Mouse (Mus musculus) brain, embryonic 14.5 days (tissue): ENCODE results near the gene Col1a1. TPM values are rescaled to one million over a fixed set of nuclear protein-coding genes. Genes with fewer than 3 reads are reported as not detected.

Experiments used
- DNase-seq: peaks from one replicate; pipeline ENCODE4 v3.0.0-alpha.2; 2011; ENCODE audit warnings: low read depth
- CTCF ChIP-seq: fragments of 200-500 bp; IDR thresholded peaks from 2 replicates; pipeline ENCODE4 v1.5.1; 2012; ENCODE audit warnings: inconsistent platforms, mild to moderate bottlenecking, moderate library complexity, borderline replicate concordance; ENCODE audit not compliant: insufficient read depth, insufficient read length; ENCODE audit errors: extremely low read depth
- POLR2A ChIP-seq: fragments of 200-500 bp; IDR thresholded peaks from 2 replicates; pipeline ENCODE4 v1.6.1; 2012; ENCODE audit warnings: mild to moderate bottlenecking, inconsistent platforms, borderline replicate concordance; ENCODE audit not compliant: poor library complexity, insufficient read depth, insufficient read length, severe bottlenecking; ENCODE audit errors: extremely low read depth
- polyA plus RNA-seq: library from polyadenylated mRNA; depleted of rRNA; stranded (reverse); fragments of >200 nt; gene quantifications from 2 replicates; pipeline ENCODE4 v1.2.3, GENCODE M21; 2012

The Col1a1 gene
- polyA plus RNA-seq, 1 experiment, result 192 TPM

DNA sequence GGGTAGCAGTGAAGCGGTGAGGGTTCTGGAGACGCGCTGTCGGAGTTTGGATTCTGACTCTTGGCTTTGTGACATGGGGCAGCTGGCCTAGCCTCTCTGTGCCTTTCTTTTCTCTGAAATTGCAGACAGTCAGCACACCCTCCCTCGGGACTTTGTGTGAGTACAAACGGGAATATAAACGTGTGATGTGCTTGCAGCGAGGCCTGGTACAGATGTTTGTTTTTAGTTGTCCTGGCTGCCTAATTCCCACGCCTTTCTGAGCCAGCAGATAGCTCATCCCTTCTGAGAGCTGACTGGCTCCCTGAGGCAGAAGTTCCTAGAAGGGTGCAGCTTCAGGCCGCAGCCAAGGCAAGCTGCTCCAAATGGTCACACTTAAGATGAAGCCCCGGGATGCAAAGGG, 9.6 kb upstream of the Col1a1 start:
- TF ChIP-seq POLR2A, result no peak
- no peak for TF ChIP-seq CTCF

DNA sequence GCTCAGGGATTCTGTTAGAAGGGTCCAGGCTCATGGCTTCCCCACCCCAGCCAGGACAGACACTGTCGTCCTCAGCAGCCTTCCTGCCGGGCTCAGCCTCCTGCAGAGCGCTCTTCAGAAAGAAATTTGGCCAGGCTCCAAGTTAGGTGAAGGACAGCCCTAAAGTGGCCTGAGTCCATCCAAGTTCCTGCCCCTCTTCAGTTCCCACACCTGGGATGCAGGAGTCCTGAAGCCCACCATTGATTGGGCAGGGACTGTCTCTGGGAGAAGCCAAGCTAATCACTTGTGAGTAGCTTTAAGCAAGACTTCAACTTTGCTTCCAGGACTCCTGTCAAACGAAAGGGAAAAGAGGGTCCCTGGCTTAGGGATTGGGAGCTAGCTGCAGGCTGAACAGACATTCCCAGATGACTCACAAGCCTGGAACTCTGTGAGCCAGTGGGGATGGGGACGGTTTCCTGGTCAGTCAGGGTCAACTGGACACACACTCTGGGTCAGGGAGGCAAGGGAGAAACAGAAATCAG, 8.2 kb upstream of the Col1a1 start:
- TF ChIP-seq POLR2A (no peak), CTCF (no peak)
- DNase-seq, result no peak

More for the DNA sequence above, 9.6 kb upstream of the Col1a1 start:
- DNase-seq, result no peak

DNA sequence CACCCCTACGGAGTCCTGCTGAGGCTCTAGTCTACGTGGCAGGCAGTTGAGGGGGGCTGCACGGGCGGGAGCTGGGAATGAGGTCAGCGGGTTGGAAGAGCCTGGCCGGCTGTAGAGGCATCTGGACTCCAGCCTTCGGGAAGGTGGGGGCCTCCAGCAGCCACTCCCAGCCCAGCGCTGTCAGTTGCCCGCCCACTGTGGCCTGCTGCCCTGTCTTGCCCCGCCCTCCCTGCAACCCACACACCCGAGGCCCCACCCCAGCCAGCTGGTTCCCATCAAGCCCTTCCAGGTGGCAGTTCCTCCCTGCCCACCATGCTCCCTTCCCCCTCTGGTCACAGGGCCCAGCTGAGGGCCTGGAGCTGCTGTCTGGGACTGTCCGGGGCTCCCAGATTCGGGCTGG, 7.2 kb upstream of the Col1a1 start:
- peak; percentile 86 for DNase-seq
- TF ChIP-seq POLR2A, result no peak
- TF ChIP-seq CTCF, result no peak

DNA sequence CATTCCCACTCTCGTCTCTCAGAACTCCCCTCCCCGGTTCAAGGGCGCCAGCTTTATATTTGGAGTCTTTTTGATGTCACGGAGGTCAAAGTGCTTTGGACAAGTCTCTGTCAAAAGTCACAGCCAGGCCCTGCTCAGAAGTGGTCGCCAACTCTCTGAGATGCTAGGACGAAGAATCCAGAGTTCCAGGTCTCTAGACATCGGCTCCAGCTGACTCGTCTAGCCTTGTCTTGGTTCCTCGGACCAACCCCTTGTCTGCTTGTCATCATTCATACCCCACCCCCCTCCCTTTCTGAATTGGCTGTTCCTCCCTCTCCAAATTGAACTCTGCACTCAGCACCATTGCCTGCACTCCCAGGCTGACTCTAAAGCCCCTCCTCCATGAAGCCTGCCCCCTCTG, 6.4 kb upstream of the Col1a1 start:
- TF ChIP-seq CTCF (no peak), POLR2A (no peak)
- no peak for DNase-seq

DNA sequence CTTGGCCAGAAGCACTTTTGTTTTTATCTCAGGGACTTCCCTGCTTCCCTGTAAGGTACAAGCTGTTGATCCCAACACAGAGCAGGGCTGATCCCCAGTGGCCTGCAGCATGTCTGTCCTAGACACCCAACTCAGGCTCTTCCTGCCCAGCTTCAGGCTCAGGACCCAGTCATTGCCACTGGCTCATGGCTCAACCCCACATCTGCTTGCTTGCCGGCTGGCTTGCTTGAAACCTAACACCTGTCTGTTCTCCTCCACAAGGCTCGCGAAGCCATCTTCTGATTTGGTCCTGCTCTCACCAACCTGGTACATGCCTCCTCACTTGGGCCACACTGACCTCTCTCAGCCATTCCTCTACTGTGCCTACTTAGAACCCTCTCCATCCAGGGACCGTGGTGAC, 5.9 kb upstream of the Col1a1 start:
- no peak for DNase-seq
- TF ChIP-seq CTCF, result no peak

DNA sequence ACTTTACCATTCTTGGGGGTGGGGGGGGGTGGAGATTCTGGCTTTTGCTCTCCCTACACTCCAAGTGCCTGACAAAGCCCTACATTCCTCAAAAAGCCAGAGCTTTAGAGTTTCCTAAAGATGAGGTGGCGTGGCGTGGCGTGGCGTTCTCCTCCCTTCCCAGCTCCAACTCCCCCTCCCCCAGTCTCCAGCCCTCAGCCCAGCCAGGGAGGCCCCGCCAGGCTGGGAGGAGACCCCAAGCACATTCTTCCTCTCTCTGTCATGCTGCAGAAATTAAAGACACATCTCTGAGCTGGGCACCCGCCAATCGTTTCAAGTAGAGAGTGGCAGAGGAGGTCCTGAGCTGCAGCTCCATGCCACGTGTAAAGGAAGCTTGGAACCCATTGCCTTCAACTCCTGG, 2.4 kb upstream of the Col1a1 start:
- no peak for TF ChIP-seq CTCF
- no peak for TF ChIP-seq POLR2A
- DNase-seq, result no peak

DNA sequence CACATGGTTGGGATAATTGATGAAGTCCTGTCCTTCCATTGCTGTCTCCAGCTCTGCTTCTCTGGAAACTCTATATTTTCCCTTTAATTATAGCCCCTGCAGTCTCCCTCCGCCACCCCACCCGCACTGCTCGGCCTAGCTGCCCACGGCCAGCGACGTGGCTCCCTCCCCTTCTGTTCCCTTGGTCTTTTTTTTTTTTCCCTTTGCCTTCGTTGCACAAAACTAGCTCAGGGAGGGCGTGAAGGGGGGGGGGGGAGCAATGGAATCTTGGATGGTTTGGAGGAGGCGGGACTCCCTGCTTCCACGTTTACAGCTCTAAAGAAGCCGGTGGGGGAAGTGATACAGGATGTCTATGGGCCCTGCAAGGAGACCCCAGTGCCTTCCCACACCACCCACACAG, 1.5 kb upstream of the Col1a1 start:
- no peak for TF ChIP-seq POLR2A
- DNase-seq, result no peak

DNA sequence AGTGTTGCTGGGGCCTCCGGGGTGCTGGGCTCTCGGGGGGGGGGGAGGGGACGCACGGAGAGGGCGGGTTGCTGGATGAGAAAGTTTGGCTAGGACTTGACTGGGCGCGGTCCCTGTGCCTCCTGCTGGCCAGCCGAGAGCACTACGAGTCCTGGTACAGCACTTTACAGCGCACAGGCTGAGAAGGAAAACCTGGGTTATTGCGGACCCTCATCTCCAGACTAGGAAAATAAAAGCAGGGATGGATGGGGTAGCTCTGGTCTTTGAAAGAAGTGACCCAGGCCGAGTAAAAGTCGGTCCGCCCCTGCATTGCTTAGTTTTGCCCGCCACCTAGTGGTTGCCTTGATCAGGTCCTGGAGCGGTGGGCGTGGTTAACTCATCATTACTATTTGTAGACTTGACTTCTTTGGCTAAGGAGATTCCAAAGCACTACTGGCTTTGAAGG, 849 bp downstream of the Col1a1 start:
- TF ChIP-seq CTCF (peak; percentile 76), POLR2A (no peak)
- peak; percentile 91 for DNase-seq

DNA sequence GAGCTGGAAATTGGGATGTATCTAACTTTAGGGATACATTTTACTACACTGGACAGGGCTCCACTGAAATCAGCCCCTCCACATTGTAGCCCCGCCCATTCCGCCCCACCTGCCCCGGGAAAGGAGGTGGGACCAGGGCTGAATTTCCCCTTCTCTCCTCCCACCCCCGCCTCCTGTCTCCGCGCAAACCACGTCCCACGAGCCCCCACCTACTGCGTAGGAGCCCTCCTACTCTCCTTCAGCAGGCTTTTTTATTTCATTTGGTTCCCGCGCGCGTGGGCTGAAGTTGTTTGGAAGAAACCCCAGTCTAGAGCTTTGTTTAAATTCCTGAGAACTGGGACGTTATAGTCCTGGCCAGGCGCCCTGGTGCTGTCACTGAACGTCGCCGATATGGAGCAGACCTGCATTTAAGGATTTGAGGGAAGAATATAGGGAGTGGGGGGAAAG, 1.3 kb downstream of the Col1a1 start:
- TF ChIP-seq POLR2A (no peak), CTCF (no peak)
- no peak for DNase-seq

DNA sequence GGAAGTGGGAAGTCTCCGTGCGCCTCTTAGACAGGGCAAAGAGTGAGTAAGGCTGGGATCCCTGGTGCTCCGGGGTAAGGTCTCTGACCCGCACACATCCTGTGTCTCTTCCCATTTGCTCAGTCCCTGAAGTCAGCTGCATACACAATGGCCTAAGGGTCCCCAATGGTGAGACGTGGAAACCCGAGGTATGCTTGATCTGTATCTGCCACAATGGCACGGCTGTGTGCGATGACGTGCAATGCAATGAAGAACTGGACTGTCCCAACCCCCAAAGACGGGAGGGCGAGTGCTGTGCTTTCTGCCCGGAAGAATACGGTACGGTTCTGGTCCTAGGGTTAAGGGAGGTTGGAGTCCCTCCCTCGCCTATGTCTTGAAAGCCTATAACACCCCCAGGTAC, 1.8 kb downstream of the Col1a1 start:
- TF ChIP-seq POLR2A, result no peak
- no peak for TF ChIP-seq CTCF
- no peak for DNase-seq

DNA sequence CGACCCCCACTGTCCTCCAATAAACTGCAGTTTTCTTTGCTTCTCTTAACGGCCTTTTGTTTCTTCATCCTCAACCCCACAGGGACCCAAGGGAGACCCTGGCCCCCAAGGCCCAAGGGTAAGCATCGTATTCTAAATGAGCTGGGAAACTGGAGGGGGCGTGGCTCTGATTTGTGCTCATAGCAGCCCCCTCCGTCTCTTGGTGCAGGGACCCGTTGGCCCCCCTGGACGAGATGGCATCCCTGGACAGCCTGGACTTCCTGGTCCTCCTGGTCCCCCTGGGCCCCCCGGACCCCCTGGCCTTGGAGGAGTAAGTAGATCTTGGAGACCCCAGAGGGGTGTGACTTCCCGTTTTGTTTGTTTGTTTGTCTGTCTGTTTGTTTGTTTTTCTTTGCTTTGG, 2.3 kb downstream of the Col1a1 start:
- TF ChIP-seq POLR2A (no peak), CTCF (no peak)
- no peak for DNase-seq

DNA sequence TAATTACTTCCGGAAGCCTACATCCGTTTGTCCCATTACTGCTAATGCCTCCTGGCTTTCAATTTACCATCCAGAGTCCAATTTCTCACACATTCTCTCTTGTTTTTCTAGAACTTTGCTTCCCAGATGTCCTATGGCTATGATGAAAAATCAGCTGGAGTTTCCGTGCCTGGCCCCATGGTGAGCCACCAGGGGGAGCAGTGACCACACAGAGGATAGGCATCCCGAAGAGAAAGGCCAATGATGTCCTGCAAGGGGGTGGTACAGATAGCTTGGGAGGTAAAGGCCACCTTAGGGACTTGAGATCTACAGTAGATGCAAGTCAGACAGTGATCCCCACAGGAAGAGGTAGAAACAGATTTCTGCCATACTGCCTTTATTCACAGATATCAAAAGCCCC, 3.3 kb downstream of the Col1a1 start:
- peak; percentile 74 for DNase-seq
- peak; percentile 91 for TF ChIP-seq CTCF
- no peak for TF ChIP-seq POLR2A

DNA sequence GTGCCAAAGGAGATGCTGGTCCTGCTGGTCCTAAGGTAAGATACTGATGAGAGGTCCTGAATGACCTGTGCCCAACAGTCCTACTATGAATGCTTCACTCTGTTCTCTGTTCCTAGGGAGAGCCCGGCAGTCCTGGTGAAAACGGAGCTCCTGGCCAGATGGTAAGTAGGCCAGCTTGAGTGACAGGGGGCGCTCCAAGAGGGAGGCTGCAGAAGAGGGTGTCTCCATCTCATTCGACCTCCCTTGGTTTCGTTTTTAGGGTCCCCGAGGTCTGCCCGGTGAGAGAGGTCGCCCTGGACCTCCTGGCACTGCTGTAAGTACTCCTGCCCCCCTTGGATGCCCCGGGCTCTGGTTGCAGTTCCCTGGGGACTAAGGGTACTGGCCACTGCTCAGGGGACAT, 5.1 kb downstream of the Col1a1 start:
- DNase-seq, result no peak
- TF ChIP-seq POLR2A, result no peak

DNA sequence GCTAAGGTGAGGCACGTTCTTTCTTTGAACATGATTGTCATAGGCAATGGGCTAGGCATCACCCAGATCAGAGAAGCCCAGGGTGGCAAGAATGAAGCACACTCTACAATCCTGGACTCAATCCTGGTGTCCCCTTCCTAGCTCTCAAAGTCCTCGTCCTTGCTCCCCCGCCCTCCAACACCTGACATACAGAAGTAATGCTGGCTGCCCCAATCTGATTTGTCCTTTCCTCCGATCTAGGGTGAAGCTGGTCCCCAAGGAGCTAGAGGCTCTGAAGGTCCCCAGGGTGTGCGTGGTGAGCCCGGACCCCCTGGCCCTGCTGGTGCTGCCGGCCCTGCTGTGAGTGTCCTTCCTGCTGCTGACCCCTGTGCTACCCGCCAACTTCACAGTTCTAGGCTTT, 5.8 kb downstream of the Col1a1 start:
- no peak for DNase-seq
- TF ChIP-seq POLR2A (no peak), CTCF (no peak)

DNA sequence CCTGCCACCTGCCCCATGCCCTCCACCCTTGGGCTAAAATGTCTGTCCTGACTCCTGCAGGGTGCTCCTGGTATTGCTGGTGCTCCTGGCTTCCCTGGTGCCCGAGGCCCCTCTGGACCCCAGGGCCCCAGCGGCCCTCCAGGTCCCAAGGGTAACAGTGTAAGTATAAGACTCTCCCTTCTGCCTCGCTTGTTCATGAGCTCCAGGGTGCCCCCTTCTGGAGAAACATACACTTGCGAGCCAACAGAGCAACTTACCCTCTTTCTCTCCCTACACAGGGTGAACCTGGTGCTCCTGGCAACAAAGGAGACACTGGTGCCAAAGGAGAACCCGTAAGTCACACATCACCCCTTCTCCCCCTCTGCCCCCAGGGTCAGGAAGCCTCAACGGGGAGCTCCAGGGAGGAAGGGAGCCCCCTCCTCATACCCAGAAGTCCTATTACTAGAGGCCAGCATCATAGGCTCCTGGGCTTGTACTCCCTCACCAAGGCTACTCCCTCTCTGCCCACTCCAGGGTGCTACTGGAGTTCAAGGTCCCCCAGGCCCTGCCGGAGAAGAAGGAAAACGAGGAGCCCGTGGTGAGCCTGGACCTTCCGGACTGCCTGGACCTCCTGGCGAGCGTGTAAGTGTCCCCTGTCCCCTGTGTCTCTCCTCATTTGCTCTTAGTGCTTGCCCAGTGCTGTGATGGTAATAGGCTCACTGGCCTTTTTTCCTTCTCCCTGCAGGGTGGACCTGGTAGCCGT, 6.4 kb downstream of the Col1a1 start:
- no peak for DNase-seq
- no peak for TF ChIP-seq POLR2A
- peak; percentile 49 for TF ChIP-seq CTCF

DNA sequence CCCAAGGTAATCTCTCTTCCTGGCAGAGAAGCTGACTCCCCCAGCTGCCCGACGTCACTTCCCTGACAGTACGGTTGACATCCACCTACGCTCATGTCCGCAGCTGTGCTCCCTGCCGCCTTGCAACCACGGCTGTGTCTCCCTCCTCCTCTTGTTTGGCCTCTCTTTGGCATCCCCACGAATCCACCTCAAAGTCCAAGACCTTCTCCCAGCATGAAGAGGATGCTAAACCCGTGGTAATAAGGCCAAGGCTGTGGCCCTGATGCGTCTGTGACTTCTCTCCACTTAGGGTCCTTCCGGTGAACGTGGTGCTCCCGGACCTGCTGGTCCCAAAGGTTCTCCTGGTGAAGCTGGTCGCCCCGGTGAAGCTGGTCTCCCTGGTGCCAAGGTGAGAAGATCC, 7.0 kb downstream of the Col1a1 start:
- no peak for DNase-seq
- no peak for TF ChIP-seq POLR2A
- no peak for TF ChIP-seq CTCF
